Mouse (Mus musculus) forebrain, embryonic 11.5 days (tissue): ENCODE data around the gene Dcdc2b. TPM values are rescaled to one million over a fixed set of nuclear protein-coding genes. Genes with fewer than 3 reads are reported as not detected.

ENCODE experiments used
- ATAC-seq: fragments of 200-750 bp; cut with Nextera tagmentation; replicated peaks from 2 replicates; pipeline ENCODE4 v1.8.0; 2017; ENCODE audit warnings: moderate TSS enrichment; ENCODE audit not compliant: low FRiP score
- DNase-seq: peaks from one replicate; pipeline ENCODE4 v3.0.0-alpha.2; 2017; ENCODE audit warnings: low spot score
- H3K27ac ChIP-seq: fragments of 300-500 bp; sonication (generic); 2 replicates; pipeline ENCODE4 v1.5.1; 2014; ENCODE audit warnings: low read depth, low read length
- H3K27me3 ChIP-seq: fragments of 300-500 bp; sonication (generic); 2 replicates; pipeline ENCODE4 v1.6.1; 2014; ENCODE audit warnings: mild to moderate bottlenecking, low read length, mixed read lengths; ENCODE audit not compliant: control insufficient read depth, insufficient read depth
- H3K36me3 ChIP-seq: fragments of 300-500 bp; sonication (generic); 2 replicates; pipeline ENCODE4 v1.6.1; 2014; ENCODE audit warnings: mild to moderate bottlenecking, low read length, moderate library complexity, mixed read lengths; ENCODE audit not compliant: control insufficient read depth, insufficient read depth
- H3K4me1 ChIP-seq: fragments of 300-500 bp; sonication (generic); replicated peaks from 2 replicates; pipeline ENCODE4 v1.6.1; 2014; ENCODE audit warnings: low read length, mixed read lengths; ENCODE audit not compliant: control insufficient read depth, insufficient read depth
- H3K4me2 ChIP-seq: fragments of 300-500 bp; sonication (generic); 2 replicates; pipeline ENCODE4 v1.6.1; 2014; ENCODE audit warnings: low read depth, mild to moderate bottlenecking, low read length, moderate library complexity, mixed read lengths; ENCODE audit not compliant: severe bottlenecking
- H3K4me3 ChIP-seq: fragments of 300-500 bp; sonication (generic); 2 replicates; pipeline ENCODE4 v1.5.1; 2014; ENCODE audit warnings: low read depth, low read length
- H3K9ac ChIP-seq: fragments of 300-500 bp; sonication (generic); 2 replicates; pipeline ENCODE4 v1.6.1; 2014; ENCODE audit warnings: low read length
- H3K9me3 ChIP-seq: fragments of 300-500 bp; sonication (generic); 2 replicates; pipeline ENCODE4 v1.6.1; 2016; ENCODE audit warnings: low read length, mixed read lengths; ENCODE audit not compliant: control insufficient read depth
- WGBS: fragments of 180-500 bp; shearing (Covaris S2); extraction: QIAGEN DNeasy Blood & Tissue Kit; methylation state at CpG from one replicate; pipeline ENCODE4 v1.1.7; 2014; 5-methylcytosine and 5-hydroxymethylcytosine counted together
- polyA plus RNA-seq: library from polyadenylated mRNA; unstranded; fragments of >200 nt; fragmentation: Nextera tagmentation; extraction: Ambion mirVana; gene quantifications from 2 replicates; pipeline ENCODE4 v1.2.1, GENCODE M21; 2014

Gene Dcdc2b
- polyA plus RNA-seq, 1 experiment from 2014 or later = 2.6 TPM

GRCm38 (mm10) chr4:129580347-129580746, 33.7 kb downstream of the Dcdc2b start:
- no peaks in the 10 kb centered on the region for H3K27me3 ChIP-seq
- no peak overlapping the region for H3K27ac ChIP-seq
- no peak overlapping the region for H3K4me3 ChIP-seq
- H3K9ac ChIP-seq = no peak overlapping the region
- no peaks in the 10 kb centered on the region for H3K9me3 ChIP-seq
- no peak for DNase-seq
- WGBS = 75% methylated on average over 7 of the region's 7 CpGs
- H3K4me2 ChIP-seq = no peak overlapping the region
- H3K36me3 ChIP-seq = no peaks in the 10 kb centered on the region
- no peak for ATAC-seq
- no peaks in the 10 kb centered on the region; the same call in 1 of the 2 replicates for H3K4me1 ChIP-seq

GRCm38 (mm10) chr4:129578466-129578865, 35.6 kb downstream of the Dcdc2b start, which contains the start of gene Fam167b:
Gene Fam167b (minus strand): TSS chr4:129578549.
- ATAC-seq = no peak
- Histone ChIP-seq H3K9ac (no peak within 1 kb of the TSS), H3K36me3 (no peaks in the 10 kb centered on the region), H3K9me3 (no peaks in the 10 kb centered on the region), H3K4me3 (no peak within 1 kb of the TSS), H3K4me1 (no peaks in the 10 kb centered on the region), H3K27ac (no peak within 1 kb of the TSS), H3K4me2 (no peak within 1 kb of the TSS; the same call in 1 of the 2 replicates), H3K27me3 (no peaks in the 10 kb centered on the region)
- DNase-seq = no peak
- WGBS = 86% methylated on average over 5 of the region's 5 CpGs

DNA sequence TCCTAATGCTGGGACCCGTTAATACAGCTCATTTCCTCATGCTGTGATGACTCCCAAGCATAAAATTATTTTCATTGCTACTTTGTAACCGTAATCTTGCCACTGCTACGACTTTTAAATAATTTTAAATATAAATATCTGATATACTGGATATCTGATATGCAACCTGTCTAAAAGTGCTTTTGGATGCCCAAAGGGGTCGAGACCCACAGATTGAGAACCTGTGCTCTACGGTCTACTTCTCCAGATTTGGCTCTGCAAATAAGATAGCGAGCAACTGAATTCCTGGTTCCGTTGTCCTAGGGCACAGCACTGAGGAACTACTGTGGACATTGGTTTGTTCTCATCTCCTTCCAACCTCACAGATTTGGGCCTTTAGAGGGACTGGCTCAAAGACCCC, 36.4 kb downstream of the Dcdc2b start:
- ATAC-seq = no peak

GRCm38 (mm10) chr4:129576863-129577491, 37.1 kb downstream of the Dcdc2b start:
- Histone ChIP-seq H3K4me2 (peak overlapping the region; percentile 8; the same call in 1 of the 2 replicates), H3K36me3 (no peaks in the 10 kb centered on the region), H3K27ac (no peak overlapping the region), H3K27me3 (no peaks in the 10 kb centered on the region), H3K9me3 (no peaks in the 10 kb centered on the region), H3K4me1 (no peaks in the 10 kb centered on the region), H3K9ac (peak overlapping the region; percentile 5; the same call in 1 of the 2 replicates), H3K4me3 (no peak overlapping the region)
- DNase-seq = peak; percentile 81
- ATAC-seq = 0 out of 2 replicates have a peak, but pooled peaks have one; percentile 33
- WGBS = 33% methylated on average over 21 of the region's 21 CpGs

More for the DNA sequence above, 36.4 kb downstream of the Dcdc2b start:
- no peak overlapping the region for H3K9ac ChIP-seq
- H3K4me3 ChIP-seq = no peak overlapping the region
- H3K9me3 ChIP-seq = no peaks in the 10 kb centered on the region
- WGBS = 84% methylated on average over 7 of the region's 7 CpGs
- no peaks in the 10 kb centered on the region for H3K36me3 ChIP-seq
- DNase-seq = no peak
- H3K4me2 ChIP-seq = no peak overlapping the region
- no peaks in the 10 kb centered on the region for H3K27me3 ChIP-seq
- H3K4me1 ChIP-seq = no peaks in the 10 kb centered on the region
- no peak overlapping the region for H3K27ac ChIP-seq

DNA sequence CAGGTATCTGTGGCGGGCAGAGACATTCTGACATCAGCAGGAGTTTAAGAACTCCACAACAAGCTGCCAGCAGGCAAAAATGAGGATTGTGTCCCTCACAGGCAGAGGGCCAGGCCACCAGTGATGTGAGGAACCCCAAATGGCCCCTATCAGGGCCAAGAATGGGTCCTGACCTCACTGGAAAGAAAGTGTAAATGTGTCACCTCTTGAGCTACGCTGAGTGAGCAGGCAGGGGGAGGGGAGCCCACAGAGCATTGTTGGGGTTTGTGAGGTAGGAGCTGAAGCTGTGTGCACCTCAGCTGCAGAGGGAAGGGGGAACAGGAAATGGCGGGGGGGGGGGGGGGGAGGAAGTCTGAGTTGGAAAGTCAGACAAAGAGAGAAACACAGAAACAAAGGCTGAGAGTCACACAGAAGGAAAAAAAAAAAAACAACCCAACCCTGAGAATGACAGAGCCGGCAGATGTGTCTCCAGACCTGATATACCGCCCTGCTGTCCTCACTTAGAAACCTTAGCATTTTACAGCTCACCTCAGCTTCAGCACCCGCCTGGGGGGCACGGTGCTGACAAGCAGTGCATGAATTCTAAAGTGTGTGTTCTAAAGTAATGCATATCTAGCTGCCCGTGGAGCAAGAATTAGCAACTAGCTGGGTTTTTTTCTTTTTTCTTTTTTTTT, 38.7 kb downstream of the Dcdc2b start:
- no peaks in the 10 kb centered on the region for H3K36me3 ChIP-seq
- no peaks in the 10 kb centered on the region for H3K27me3 ChIP-seq
- H3K4me3 ChIP-seq = no peak overlapping the region
- H3K4me1 ChIP-seq = no peaks in the 10 kb centered on the region
- whole genome bisulfite sequencing = 69% methylated on average over 7 of the region's 8 CpGs
- H3K4me2 ChIP-seq = no peak overlapping the region
- DNase-seq (no peak), ATAC-seq (no peak)
- no peaks in the 10 kb centered on the region for H3K9me3 ChIP-seq
- no peak overlapping the region for H3K27ac ChIP-seq
- H3K9ac ChIP-seq = no peak overlapping the region

DNA sequence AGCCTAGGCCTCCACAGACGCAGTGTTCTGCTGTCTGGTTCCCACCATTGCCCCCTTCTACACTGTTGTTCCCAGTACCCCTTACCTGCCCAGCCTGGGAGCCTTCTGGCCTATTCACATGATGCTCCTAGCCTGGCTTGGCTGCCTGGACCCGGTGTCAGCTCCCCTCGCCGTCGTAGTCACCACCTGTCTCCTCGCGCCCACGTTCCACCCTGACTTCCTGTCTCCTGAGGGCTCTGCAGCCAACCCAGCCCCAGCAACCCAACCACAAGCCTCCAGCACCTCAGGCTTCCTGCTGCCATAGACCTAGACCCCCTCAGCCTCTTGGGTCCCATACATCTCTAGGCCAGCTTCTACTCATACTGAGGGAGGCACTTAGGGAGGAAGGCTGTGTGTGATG, 40.6 kb downstream of the Dcdc2b start, which contains the start of gene Lck:
Gene Lck (minus strand): TSS at position 212 of the 400 bp plus-strand sequence.
- H3K27ac ChIP-seq = no peak within 1 kb of the TSS
- ATAC-seq = no peak
- no peak within 1 kb of the TSS for H3K4me2 ChIP-seq
- 89% methylated on average over 8 of the region's 8 CpGs for WGBS
- no peak within 1 kb of the TSS for H3K4me3 ChIP-seq
- no peaks in the 10 kb centered on the region for H3K4me1 ChIP-seq
- H3K9me3 ChIP-seq = no peaks in the 10 kb centered on the region
- no peaks in the 10 kb centered on the region for H3K27me3 ChIP-seq
- H3K36me3 ChIP-seq = no peaks in the 10 kb centered on the region
- no peak within 1 kb of the TSS for H3K9ac ChIP-seq
- DNase-seq = no peak

DNA sequence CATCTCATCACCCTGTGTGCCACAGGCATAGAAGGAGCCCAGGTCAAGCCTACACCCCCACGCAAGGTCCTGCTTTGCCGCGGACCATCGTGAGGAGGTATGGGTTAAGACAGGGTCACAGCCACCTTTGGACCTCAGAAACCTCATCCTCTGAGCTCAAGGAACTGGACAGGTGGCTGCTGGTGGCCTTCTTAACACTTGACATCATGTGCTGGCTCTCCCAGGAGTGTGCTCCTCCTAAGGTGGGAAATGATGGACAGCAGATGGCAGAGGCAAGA, 41.0 kb downstream of the Dcdc2b start:
- no peak overlapping the region for H3K9ac ChIP-seq
- no peaks in the 10 kb centered on the region for H3K4me1 ChIP-seq
- ATAC-seq = no peak
- no peak overlapping the region for H3K27ac ChIP-seq
- no peaks in the 10 kb centered on the region for H3K36me3 ChIP-seq
- no peak overlapping the region for H3K4me2 ChIP-seq
- no peak for DNase-seq
- H3K9me3 ChIP-seq = no peaks in the 10 kb centered on the region
- no peaks in the 10 kb centered on the region for H3K27me3 ChIP-seq
- H3K4me3 ChIP-seq = no peak overlapping the region
- 93% methylated on average over 4 of the region's 4 CpGs for WGBS

DNA sequence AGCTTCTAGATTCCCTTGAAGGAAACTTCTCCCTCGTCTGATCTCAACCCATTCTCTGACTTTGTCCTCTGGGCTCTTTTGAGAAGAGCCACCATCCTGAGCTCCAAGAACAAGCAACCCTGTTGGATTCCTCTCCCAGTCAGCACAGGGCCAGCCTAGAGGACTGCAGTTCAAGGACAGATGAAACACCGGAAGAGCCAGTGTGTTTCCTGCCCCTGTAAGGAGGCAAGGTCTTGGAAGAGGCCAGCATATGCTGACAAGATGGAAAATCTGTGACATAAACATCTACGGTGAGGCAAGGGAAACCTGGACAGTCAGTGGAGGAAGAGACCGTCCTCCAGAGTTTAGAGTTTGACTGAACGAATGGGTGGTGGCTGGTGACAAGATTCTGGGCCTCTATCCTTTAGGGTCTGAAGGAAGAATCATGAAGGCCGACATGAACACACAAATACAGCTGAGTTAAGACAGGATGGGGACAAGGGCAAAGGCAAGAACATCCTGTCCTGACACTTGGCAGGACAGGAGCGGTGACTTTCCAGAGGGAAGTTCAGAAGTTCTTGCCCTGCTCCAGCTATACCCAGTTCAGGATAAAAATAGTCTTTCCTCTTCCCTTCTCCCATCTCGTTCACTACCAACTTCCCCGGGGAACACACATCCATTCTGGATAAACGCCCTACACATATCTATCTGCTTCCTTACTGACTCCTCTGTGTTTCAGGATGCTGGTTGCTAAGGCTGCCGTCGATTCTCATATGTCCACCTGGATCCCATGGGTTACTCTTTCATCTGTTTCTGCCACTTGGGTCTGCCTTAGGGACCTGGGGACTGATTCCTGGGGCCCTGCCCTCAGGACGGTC, 41.6 kb downstream of the Dcdc2b start:
- no peaks in the 10 kb centered on the region for H3K36me3 ChIP-seq
- no peak overlapping the region for H3K4me3 ChIP-seq
- no peaks in the 10 kb centered on the region for H3K9me3 ChIP-seq
- no peaks in the 10 kb centered on the region for H3K4me1 ChIP-seq
- H3K9ac ChIP-seq = no peak overlapping the region
- ATAC-seq (no peak), DNase-seq (no peak)
- WGBS = 88% methylated on average over 13 of the region's 13 CpGs
- H3K27ac ChIP-seq = no peak overlapping the region
- no peaks in the 10 kb centered on the region for H3K27me3 ChIP-seq
- no peak overlapping the region for H3K4me2 ChIP-seq
